Mouse (Mus musculus) ovary, postnatal 14 days (tissue): ENCODE measurements around the gene Myo10.

ENCODE experiments used
- DNase-seq: peaks from one replicate; pipeline ENCODE4 v3.0.0; 2022; ENCODE audit warnings: low spot score

Gene Myo10

DNA sequence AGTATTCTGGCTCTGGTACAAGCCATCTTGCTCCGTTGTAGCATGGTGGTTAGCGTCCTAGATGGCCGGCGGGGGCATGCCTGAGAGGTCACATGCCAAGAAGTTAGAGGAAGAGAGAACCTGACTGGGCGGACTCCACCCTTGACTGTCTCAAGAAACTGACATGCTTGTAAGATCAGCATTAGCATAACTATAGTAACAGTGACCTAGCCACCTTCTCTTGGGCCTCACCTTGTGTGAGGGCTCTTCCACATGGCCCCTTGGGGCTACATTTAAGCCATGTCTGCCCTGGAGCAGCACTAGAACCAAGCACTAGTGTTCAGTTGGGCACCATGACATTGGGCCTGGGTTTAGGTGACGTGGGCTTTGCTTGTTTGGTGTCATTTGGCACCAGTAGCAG, 102.2 kb downstream of the Myo10 start:
- DNase-seq = no peak

DNA sequence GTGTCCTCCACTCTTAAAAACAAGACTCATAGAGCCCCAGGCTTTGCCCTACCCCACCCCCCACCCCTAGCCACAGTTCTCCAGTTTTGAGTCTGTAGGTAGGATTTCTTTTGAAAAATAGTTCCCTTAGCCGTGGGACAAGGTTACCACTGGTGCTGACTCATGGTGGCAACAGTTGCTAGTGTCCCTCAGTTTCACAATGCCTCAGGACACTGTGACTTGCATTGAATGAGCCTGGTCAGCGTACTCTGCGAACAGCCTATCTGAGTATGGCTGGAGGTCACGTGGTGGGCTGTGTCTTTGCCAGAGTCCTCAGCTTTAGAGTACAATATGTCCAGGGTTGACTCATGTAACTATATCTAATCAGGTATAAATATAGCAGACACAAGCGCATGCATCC, 104.5 kb downstream of the Myo10 start:
- no peak for DNase-seq

DNA sequence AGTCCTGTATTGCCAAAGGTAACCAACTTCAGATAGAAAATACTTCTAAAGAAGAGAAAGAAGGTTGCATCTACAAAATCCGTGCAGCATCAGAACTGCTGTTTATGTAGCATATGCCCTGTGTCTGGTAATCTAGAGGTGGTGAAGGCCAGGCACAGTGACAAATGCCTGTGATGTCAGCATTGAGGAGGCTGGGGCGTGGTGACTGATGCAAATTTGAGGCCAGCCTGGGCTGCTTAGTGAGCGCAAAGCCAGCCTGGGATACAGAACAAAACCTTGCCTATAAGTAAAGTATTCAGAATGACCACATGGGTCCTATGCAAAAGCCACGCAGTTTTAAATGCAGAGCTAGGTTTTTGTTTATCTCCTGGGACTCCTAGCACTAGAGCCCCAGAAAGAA, 106.2 kb downstream of the Myo10 start:
- DNase-seq = no peak

DNA sequence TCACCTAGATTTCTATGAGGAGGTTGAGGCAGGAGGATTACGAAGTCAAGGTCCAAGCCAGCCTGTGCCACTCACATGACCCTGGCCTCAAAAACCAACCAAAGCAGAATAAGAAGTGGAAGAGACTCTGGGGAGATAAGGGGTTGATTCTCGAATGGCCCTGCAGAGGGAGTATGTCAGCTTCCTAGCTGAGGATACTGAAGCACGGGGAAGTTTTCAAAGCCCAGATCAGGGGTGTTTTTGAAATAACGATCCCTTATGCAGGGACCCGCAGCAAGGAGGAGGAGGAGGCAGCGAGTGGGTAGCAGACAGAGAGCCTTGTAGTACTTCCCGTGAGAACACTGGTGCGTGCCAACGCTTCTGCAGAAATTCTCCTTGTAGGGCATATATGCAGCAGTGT, 108.7 kb downstream of the Myo10 start:
- DNase-seq = no peak

DNA sequence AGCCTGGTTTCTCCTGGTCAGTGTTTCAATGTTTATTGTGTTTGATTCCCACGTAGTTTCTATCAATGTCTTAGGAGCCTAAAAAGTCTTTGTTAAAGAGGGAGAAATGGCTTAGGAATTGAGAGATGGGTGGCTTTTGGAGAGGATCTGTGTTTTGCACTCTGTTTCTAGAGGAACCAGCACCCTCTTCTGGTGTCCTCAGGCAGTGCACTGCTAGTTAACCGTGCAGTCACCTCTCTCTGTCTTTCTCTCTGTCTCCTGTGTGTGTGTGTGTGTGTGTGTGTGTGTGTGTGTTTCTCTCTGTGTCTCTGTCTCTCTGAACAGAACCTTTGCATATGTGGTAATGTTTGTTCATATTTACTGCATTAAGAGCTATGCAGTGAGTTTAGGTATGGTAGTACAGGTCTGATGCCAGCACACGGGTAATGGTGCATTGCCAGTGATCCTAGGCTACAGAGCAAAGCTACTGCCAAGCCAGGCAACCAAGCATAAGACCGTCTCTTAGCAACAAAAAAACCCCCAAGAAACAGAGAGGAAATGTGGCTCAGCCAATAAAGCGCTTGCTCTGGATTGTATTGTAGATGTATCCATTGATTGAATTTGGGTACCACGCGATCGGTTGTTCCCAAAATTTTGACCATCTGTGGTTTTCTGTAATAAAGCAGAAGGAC, 110.6 kb downstream of the Myo10 start:
- no peak for DNase-seq

DNA sequence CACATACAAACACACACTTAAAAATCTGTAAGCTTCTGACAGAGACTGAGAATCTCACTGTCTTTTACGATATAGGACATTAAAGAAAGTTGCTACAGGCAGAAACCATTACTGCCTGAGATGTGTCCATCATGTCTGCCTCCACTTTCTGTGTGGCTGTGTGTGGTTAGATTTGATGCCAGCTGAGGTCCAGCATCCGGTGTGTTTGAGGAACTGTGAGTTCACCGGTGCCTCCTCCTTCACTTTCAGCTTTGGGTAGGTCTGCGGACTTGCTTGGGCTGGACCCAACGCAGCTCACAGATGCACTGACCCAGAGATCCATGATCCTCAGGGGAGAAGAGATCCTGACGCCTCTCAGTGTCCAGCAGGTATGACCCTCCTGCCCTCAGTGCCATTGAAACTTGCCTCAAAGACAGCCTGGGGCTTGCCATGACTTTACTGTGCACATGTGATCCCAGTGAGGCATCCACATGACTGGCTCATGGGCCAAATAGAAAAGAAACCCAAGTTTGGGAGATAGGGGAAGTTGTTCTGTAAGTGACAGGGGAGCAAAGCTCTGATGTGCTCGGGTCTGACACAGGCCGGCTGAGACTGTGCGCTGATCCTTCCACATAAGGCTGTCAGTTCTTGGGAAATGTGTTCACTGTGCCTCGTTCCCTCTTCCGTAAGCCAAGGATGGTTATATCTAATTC, 111.6 kb downstream of the Myo10 start:
- no peak for DNase-seq

DNA sequence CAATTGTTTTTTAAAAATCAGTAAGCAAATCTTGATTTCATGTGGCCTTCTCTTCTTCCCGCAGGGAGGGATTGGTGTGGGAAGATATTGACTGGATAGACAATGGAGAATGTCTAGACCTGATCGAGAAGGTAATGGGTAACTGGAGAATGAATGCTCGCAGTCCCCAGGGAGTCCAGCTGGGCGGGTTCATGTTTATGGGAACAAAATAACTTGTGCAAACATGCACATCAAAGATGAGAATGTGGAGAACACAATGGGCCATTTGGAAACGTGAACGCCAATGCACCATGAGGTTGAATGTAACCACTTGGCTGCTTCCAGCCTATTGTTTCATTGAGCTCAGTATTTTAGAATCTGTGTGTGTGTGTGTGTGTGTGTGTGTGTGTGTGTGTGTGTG, 114.2 kb downstream of the Myo10 start:
- DNase-seq = no peak

DNA sequence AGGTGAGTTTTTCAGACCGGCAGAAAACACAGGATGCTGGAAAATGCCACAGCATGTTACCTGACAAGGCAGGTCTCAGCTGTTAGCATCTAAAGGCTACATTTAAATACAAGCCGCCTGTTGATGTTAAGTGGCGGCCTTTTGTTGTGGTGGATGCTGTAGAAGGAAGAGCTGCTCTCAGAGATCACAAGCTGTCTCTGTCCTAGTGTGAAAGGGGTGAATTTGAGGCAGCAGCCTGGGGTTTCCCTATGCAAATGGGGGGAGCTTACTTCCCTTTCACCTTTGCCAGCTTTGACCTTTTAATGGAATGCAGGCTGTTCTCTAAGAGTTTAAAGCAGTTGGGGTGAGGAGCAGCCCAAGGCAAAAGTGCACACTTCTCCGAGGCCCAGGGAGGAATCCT, 117.9 kb downstream of the Myo10 start:
- no peak for DNase-seq

DNA sequence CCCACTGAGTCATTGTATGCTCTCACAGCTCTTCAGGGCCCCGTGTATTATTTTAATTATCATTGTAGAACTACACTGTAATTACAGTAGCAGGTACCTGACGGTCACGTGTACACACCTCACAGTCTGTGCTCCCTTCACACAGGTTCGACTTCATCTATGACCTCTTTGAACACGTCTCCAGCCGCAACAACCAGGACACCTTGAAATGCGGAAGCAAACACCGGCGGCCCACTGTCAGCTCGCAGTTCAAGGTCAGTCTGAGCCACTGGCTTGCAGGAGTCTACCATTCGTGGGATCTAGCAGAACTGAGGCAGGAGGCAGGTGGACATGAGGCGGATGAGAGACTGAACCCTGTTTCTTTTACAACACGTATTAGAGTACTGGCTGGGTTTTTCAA, 119.9 kb downstream of the Myo10 start:
- no peak for DNase-seq

DNA sequence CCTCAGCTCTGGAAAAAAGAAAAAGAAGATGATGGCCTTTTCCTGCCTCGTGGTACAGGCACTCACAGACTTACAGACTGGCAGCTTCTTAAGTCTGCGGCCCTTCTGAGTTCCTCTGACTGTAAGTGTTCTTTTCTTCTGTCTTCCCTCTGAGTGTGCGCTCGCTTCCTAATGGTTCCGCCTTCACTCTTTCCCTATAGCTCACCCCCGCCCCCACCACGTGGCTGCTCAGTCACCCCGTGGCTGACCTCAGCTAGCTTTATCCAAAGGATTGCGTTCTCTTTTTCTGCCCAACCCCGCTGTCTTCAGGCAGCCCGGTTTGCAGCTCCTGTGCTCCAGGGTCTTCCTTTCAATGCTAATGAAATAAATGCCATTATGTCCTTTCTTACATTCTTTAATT, 129.2 kb downstream of the Myo10 start:
- DNase-seq = no peak

DNA sequence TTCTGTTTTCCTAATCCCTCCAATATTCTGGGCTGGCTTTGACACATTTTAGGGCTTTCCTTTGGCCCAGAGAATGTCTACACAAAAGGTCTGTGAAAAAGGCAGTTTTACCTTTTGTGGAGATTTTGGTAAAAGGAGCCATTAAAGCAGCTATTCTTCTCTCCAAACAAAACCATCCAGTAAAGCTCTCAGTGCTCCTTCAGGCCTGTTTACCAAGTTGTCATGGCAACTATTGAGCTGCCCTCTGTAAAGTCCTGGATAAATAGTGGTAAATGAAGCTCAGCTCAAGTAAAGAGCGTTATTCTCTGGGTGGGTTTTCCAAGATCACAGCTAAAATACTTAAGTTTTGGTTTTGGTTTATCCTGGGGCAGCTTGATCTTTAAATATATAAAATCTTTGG, 130.3 kb downstream of the Myo10 start:
- DNase-seq = no peak

DNA sequence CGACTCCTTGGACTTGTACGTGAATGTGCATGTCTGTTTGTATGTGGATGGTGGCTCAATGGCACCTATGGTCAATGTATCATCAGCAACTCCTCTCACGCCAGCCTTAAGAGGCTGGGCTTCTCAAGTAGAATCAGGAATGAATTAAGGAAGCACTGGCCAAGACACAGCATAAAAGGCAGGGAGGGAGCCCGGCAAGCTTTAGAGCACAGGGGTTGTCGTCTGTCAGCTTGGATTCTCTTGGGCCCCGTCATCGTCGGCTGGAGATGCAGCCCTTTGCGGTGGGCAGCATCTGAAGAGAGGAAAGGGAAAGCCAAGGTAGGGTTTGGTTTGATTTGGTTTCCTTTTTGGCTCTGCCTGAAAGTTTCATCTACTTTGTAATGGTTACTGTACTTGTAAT, 130.7 kb downstream of the Myo10 start:
- no peak for DNase-seq

DNA sequence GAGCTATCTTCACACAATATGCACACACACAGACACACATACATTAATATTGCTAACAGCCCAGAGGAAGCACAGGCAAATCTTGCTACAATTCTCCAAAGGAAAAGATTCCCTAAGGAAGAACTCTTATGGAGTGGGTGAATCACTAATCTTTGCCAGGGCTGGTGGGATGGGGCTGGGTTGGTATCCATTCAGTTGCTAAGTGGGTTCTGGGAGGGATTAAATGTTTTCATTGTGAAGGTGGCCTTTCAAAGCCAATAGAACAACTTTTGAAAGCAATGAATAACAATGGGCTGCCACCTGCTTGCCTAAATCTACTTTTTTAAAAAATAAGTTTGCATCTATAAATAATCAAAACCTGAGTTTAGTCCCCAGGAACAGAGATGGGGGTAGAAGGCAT, 131.6 kb downstream of the Myo10 start:
- no peak for DNase-seq

DNA sequence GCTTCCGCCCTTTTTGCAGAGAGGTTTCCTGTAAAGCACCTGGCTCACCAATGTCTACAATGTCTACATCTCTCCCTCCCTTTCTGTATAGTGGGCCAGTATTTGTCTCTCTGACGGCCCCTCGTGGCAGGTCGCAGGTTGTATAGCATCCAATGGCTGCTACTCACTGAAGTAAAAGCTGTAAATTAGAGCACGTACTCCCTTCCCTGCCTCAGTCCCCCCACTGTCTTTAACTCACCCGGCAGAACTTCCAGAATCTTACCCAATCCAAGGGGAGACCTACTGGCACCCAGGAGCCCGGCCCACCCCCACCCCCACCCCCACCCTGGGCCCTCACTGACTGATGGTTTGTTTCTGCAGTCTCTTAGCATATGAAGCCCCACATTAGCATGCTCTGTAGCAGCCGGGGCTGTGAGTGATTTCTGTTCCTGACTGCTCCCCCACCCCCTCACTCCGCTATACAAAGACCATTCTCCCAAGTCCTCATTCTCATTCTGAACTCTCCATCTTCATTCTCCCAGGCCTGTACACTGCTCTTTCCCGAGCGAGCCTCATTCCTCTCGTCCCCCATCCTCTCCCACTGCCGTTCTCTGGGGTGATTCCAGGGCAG, 132.1 kb downstream of the Myo10 start:
- DNase-seq = no peak

DNA sequence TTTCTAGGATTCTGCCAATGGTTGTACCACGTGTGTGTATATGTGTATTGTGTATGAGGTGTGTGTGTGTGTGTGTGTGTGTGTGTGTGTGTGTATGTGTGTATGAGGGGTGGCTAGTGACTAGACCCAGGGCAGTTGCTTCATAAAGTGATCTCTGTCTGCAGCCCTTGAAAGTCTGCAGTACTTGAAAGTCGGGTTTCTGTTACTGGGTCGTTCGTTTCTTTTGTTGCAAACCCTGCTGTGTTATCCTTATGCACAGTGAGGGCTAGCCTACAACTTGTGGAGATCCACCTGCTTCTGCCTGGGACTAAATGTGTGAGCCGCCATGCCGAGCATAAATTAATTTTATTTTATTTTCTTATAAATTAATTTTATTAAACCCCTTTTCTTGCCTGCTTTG, 133.2 kb downstream of the Myo10 start:
- no peak for DNase-seq

DNA sequence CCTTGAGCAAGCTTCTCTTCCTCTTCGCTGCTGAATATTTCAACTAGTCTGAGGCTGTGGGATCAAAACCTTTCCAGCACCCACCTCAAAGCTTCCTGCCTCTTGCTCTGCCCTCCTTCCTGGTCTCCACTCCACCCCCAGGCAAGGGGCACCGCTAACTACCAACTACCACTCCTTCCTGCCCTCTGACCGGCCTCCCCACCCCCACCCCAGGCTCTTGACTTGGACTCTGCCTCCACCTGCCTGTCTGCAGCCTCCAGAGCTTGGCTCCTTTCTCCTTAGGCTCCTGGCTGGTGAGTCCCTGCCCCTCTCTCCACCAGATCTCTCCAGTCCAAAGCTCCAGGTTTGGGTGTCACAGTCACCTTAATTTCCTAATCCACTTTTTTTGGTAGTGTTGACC, 133.7 kb downstream of the Myo10 start:
- no peak for DNase-seq

DNA sequence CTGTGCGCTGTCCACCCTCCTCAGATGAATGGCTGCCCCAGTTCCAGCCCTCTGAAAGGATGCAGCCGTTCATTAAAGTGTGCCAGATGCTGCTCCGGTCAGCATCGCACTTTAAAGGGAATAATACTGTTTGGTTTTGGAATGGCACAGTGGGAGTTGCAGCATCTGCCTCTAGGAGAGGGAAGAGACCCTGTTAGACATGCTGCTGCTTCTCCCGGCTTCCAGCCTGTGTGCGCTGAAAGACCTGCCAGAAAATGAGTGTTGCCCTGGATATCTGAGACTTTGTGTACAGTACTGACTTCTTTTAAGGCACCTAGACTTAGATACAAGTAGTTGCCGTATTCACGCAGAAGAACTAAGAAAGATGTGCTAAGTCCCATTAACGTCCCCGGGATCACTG, 135.7 kb downstream of the Myo10 start:
- DNase-seq = no peak

DNA sequence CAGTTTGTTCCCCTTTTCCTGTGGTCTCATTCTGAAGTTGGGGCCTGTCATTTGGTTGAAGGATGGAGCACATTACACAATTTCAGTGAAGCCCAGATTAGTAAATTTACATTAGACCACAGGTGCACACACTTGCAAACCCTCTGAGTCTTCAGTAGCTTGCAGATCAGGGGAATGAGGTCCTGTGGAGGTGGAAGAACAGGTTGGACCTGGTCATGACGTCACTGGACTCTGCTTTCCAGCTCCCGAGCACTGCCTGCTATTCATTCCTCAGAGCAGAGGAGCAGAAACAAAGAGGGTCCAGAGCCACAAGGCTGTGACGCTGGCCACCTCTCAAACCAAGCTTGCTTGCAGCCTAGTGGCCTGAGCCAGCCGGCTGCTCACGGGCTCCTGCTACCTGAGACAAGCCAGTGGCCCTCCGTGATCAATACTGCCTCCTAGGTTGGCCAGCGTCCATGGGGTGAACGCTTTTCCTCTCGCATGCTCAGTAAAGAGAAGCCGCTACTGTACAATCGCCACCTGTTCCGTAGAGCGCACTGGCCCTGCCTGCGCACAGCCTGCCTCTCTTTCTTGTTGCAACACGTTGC, 136.3 kb downstream of the Myo10 start:
- DNase-seq = peak; percentile 42

DNA sequence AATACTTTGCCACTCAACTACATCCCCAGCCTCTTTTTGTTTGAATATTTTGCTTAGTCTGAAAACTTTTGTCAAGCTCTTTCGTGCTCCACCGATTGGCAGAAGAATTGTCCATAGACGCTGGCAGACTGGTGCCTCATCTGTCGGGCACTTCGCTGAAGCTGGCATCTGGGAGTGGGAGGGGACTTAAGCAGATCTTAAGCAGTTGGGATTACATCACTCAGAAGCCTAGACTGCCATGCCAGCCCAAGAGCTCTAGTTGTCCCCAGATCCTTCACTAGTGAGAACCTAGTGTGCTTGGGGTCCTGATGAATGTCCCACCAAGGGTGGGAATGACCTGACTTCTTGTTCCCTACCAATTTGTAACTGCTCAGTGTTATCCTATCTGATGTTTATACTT, 138.0 kb downstream of the Myo10 start:
- DNase-seq = no peak

DNA sequence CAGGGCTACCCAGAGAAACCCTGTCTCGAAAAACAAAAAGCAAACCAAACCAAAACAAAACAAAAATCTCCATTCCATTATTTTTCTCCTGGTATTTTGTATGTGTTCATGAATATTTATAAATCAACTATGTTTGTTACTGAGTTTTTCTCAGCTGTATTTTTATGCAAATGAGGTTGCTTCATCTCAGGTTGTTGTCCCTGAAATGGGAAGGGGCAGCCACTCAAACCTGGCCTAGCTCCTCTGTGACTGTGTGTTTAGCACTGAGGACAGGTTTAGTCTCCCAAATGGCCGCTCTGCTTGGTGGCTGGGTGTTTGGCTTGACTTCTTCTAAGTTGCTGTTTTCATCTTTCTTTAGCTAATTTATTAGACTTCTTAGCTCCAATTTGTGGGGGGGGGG, 138.7 kb downstream of the Myo10 start:
- DNase-seq = no peak

DNA sequence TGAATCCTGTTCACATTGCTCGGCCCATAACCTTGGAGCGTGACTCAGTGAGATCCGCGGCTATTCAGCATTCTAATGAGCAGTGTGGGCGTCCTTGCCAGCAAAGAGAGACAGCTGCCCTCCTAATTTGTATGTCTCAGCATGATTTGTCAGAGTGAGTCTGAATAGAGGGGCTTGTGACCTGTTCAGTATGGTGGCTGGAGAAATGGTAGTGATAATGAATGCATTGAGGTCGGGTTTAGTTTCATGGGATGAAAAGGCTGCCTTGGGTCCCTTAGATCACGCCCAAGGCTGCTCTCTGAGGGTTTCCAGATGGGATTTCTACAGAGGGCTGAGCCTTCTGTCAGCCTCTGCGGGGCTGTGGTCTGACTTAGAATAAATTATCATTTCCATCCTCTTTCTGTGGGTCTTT, 139.5 kb downstream of the Myo10 start:
- DNase-seq = no peak

DNA sequence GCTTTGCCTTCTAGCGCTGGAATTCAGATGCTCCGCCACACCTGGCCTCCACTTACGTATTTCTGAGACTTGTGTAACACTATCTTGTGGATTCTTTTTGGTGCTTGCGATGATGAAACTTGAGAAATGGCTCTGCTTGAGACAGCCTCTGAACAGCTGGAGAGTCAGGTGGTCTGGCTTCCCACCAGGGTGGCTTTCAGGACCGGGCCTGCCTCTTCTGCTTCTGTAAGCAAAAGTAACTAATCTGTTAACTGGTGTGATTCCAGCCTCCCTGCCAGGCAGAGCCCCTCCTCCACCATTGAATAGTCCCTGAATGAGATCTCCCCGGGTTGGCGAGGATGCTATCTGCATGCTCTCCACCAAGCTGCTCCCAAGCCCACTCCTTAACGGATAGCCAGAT, 140.0 kb downstream of the Myo10 start:
- DNase-seq = no peak

DNA sequence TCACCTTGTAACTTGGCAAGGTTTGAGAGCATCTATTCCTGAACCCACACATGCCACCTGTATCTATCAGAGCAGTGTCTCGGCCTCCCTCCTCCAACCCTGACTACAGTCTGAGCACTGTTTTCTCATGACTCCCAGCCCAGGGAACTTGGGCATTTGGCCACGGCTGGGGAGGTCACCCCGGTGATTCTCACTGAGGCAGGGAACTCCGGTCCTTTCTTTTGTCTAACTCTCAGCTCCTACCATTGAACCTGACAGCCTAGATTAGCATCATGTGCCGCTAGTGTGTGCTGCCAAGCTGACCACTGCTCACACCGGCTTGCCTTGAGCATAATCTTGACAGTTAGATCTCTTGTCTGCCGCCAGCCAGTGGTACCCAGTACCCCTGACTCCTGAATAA, 140.8 kb downstream of the Myo10 start:
- no peak for DNase-seq
